Mouse (Mus musculus) kidney, adult 9 months (tissue): ENCODE measurements at regions not wholly inside any gene's neighbourhood (a gene's known extent, or its start where the extent isn't known, plus 50 kb on each side); places are given as distances from the start of the nearest gene placed in this dataset.

Experiments used
- DNase-seq: peaks from one replicate; pipeline ENCODE4 v3.0.0; 2022

- no peak for DNase-seq
Measured at GRCm38 (mm10) chr1:189081267-189081666, 73.6 kb upstream of the Kctd3 start.

GRCm38 (mm10) chr1:189080797-189081196, 73.2 kb upstream of the Kctd3 start:
- peak; percentile 23 for DNase-seq

- no peak for DNase-seq
Measured at GRCm38 (mm10) chr1:189079451-189080410, 72.1 kb upstream of the Kctd3 start.

- no peak for DNase-seq
Measured at GRCm38 (mm10) chr1:189077861-189078260, 70.2 kb upstream of the Kctd3 start.

- DNase-seq: peak; percentile 13
Measured at GRCm38 (mm10) chr1:189076276-189076675, 68.6 kb upstream of the Kctd3 start.

- peak; percentile 19 for DNase-seq
Measured at GRCm38 (mm10) chr1:189075671-189076070, 68.0 kb upstream of the Kctd3 start.

- DNase-seq: no peak
Measured at GRCm38 (mm10) chr1:189072516-189072915, 64.9 kb upstream of the Kctd3 start.

GRCm38 (mm10) chr1:189068204-189068603, 60.6 kb upstream of the Kctd3 start:
- no peak for DNase-seq

GRCm38 (mm10) chr1:189067204-189067960, 59.7 kb upstream of the Kctd3 start:
- DNase-seq: no peak

GRCm38 (mm10) chr1:189066446-189067151, 59.0 kb upstream of the Kctd3 start:
- DNase-seq: no peak

GRCm38 (mm10) chr1:189065152-189065910, 57.7 kb upstream of the Kctd3 start:
- DNase-seq: no peak

- DNase-seq: no peak
Measured at GRCm38 (mm10) chr1:189064629-189065028, 57.0 kb upstream of the Kctd3 start.

- no peak for DNase-seq
Measured at GRCm38 (mm10) chr1:189063699-189064098, 56.1 kb upstream of the Kctd3 start.

- DNase-seq: no peak
Measured at GRCm38 (mm10) chr1:189063209-189063608, 55.6 kb upstream of the Kctd3 start.
